ENCODE assay signal across 10 mouse cellular contexts in the genomic region with DNA sequence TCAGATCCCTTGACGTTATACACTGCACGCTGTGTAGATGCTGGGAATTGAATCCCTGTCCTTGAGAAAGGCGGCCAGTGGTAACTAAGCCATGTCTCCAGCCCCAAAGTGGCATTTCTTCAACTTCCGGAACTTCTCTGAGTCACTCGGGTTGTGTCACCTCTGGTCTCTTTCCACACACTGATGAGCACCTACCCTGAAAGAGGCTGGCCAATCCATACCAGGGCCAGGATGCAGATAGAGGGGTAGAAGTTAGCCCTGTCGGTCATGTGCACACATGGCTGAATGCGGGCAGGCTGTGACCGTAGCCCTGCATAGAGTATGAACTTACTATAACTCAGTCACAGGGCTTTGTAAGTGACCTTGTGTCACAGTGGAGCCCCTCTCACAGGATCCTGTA. TPM values are rescaled to one million over a fixed set of nuclear protein-coding genes. Genes with fewer than 3 reads are reported as not detected.
DNase-seq lines count a peak whose midpoint lies in the region; ATAC-seq lines count a peak whose summit lies in the region.
"Had no signal": no experiment of that assay in that cellular context is flagged by ENCODE, and none has a peak within 500 bp of the region (broad histone marks: within the 10 kb centered on the region; RNA-seq: fewer than 3 reads in every experiment).

No protein-coding gene starts in this region.

- no peak for DNase-seq in heart, adult 8-10 months (ENCODE audit: low spot score)
- DNase-seq in CD4-positive helper T cell, adult 2 months (ENCODE audit: low read depth, low spot score), result peak; percentile 70
- DNase-seq in induced T-regulatory cell, adult 2 months (ENCODE audit: low read depth), result peak; percentile 83
- DNase-seq in ovary, postnatal 36 days (ENCODE audit: low spot score), result no peak

- no peaks in the 10 kb centered on the region for H3K36me3 ChIP-seq in heart, embryonic 11.5 days (ENCODE audit: control insufficient read depth, insufficient read depth, low read length)
- H3K36me3 ChIP-seq in hindbrain, embryonic 16.5 days (ENCODE audit: control insufficient read depth, insufficient read depth, low read length), result no peaks in the 10 kb centered on the region
- H3K36me3 ChIP-seq: midbrain, embryonic 15.5 days had no signal

- 0 out of 2 replicates have a peak overlapping the region, but pooled peaks have one; percentile 4 for H3K27ac ChIP-seq in heart, embryonic 11.5 days (ENCODE audit: low read depth, low read length)
- no peak overlapping the region for H3K27ac ChIP-seq in hindbrain, embryonic 16.5 days (ENCODE audit: low read depth, low read length)
- H3K27ac ChIP-seq: midbrain, embryonic 15.5 days had no signal

- H3K4me3 ChIP-seq in heart, embryonic 11.5 days (ENCODE audit: low read depth, low read length), result 0 out of 2 replicates have a peak overlapping the region, but pooled peaks have one; percentile 0
- H3K4me3 ChIP-seq in hindbrain, embryonic 16.5 days (ENCODE audit: low read length), result no peak overlapping the region
- H3K4me3 ChIP-seq: midbrain, embryonic 15.5 days had no signal

- H3K9ac ChIP-seq in heart, embryonic 11.5 days (ENCODE audit: low read depth, low read length), result 0 out of 2 replicates have a peak overlapping the region, but pooled peaks have one; percentile 39
- no peak overlapping the region for H3K9ac ChIP-seq in hindbrain, embryonic 16.5 days (ENCODE audit: low read depth, low read length)
- H3K9ac ChIP-seq: midbrain, embryonic 15.5 days had no signal

- peak overlapping the region; percentile 92 for H3K4me2 ChIP-seq in heart, embryonic 11.5 days
- H3K4me2 ChIP-seq in hindbrain, embryonic 16.5 days (ENCODE audit: low read length), result no peak overlapping the region
- H3K4me2 ChIP-seq: midbrain, embryonic 15.5 days had no signal

- H3K9me3 ChIP-seq in heart, embryonic 11.5 days (replicated peaks; ENCODE audit: control insufficient read depth, low read length), result no peaks in the 10 kb centered on the region
- H3K9me3 ChIP-seq in hindbrain, embryonic 16.5 days (ENCODE audit: control insufficient read depth, low read length), result no peaks in the 10 kb centered on the region
- H3K9me3 ChIP-seq: midbrain, embryonic 15.5 days had no signal

- WGBS in heart, embryonic 11.5 days (ENCODE audit: insufficient replicate concordance), result 70% methylated on average over 8 of the region's 8 CpGs
- 88% methylated on average over 8 of the region's 8 CpGs for whole genome bisulfite sequencing in hindbrain, embryonic 16.5 days

- no peak for ATAC-seq in heart, embryonic 11.5 days (replicated peaks; ENCODE audit: insufficient number of reproducible peaks, low FRiP score, low TSS enrichment)
- peak; percentile 41 for ATAC-seq in megakaryocyte progenitor cell, adult 5-6 weeks (replicated peaks; ENCODE audit: poor library complexity)
- ATAC-seq in erythroblast, adult 5-6 weeks (replicated peaks; ENCODE audit: low FRiP score, poor library complexity, severe bottlenecking), result no peak
- ATAC-seq in hindbrain, embryonic 16.5 days, result no peak
- ATAC-seq: forebrain, embryonic 16.5 days; midbrain, embryonic 15.5 days had no signal

- H3K27me3 ChIP-seq in heart, embryonic 11.5 days (ENCODE audit: control insufficient read depth, insufficient read depth, low read length), result no peaks in the 10 kb centered on the region
- H3K27me3 ChIP-seq in hindbrain, embryonic 16.5 days (replicated peaks; ENCODE audit: control insufficient read depth, insufficient read depth, low read length), result no peaks in the 10 kb centered on the region

- peaks cover 75% of the 10 kb centered on the region for H3K4me1 ChIP-seq in heart, embryonic 11.5 days (ENCODE audit: control insufficient read depth, insufficient read depth, low read length)
- H3K4me1 ChIP-seq in hindbrain, embryonic 16.5 days (ENCODE audit: control insufficient read depth, insufficient read depth, low read depth, low read length), result peaks cover 14% of the 10 kb centered on the region

RNA-seq across cellular contexts. Expression of gene Lrrfip1, which starts 57.9 kb away (rescaled TPM):
- 115 and 138 TPM in 2 replicates for polyA plus RNA-seq in heart, embryonic 11.5 days (2014; fragmentation: Nextera tagmentation; extraction: Ambion mirVana)
- total RNA-seq in heart, adult 8-10 months (2022), result 10 to 100 TPM; 55.4 to 72.1 (median 61.1) TPM
- 70.8 and 70.9 TPM in 2 replicates for total RNA-seq in megakaryocyte progenitor cell, adult 5-6 weeks (2015)
- 121 and 127 TPM in 2 replicates for total RNA-seq in megakaryocyte progenitor cell, adult 5-6 weeks (2017)
- total RNA-seq in erythroblast, adult 5-6 weeks (2015; ENCODE audit: low replicate concordance), result 16.9 and 26.1 TPM in 2 replicates
- 28.5 and 33.3 TPM in 2 replicates for total RNA-seq in erythroblast, adult 5-6 weeks (2017; ENCODE audit: low replicate concordance)
- 40.9 and 43.3 TPM in 2 replicates for polyA plus RNA-seq in hindbrain, embryonic 16.5 days (2015; fragmentation: Nextera tagmentation; extraction: Ambion mirVana)

Comparison
In these comparisons a context has a peak if more than half of its experiments do, and no peak if none do; other contexts are left out.
1. DNase-seq: peak in CD4-positive helper T cell, adult 2 months (single experiment) and induced T-regulatory cell, adult 2 months (single experiment); none in heart, adult 8-10 months (single experiment) and ovary, postnatal 36 days (single experiment).